Mouse (Mus musculus): ENCODE results near the gene Decr2. TPM values are rescaled to one million over a fixed set of nuclear protein-coding genes. Genes with fewer than 3 reads are reported as not detected.
"Not testable (repeated sequence)": the region's sequence is repeated elsewhere in the genome, so short reads cannot be mapped to it uniquely, and the experiment has no call there.

Decr2 gene
- polyA plus RNA-seq, 1 experiment from 2014 or later: 26.3 TPM

DNA sequence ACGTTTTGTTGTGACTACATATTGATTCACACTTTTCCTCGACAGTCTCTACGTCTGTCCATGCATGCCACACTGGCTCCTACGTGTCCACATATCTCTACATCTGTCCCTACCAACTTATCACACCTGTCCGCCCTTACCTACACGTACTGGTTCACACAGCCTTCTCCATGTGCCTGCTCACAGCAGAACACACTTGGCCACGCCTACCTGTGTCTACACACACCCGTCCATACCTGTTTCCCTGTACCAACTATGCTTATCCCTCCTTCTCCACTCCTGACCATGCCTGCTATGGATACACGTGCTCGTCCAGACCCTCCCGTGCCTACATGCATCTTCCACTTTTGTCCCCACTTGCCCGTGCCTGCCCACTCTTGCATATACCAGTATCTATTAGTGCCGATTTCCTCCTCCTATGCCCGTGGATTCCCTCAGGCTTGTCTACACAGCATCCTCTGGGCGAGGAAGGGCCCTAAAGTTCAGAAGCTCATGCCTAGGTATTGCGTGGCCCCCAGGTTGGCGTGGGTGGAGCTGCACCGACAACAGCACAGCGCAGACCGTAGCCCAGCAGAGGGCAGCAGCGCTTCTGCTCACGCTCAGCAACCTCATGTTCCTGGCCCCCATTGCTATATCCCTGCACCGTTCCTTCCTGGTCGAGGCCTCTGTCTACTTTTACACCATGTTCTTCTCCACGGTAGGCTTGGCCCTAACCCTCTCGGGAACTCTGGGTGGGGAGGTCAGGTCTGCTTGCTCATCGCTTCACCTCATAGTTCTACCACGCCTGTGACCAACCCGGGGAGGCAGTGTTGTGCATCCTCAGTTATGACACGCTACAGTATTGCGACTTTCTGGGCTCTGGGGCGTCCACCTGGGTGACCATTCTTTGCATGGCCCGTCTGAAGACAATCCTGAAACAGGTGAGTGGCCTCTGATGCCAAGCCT lies 29.9 kb upstream of the Decr2 start:
- no peaks in the 10 kb centered on the region for H3K9me3 ChIP-seq (replicated peaks)
- peak; percentile 72 for DNase-seq (ENCODE audit: low spot score)
- peaks cover 7% of the 10 kb centered on the region for H3K36me3 ChIP-seq
- H3K4me3 ChIP-seq: no peak overlapping the region
- H3K4me1 ChIP-seq: peaks cover 25% of the 10 kb centered on the region
- H3K27me3 ChIP-seq (ENCODE audit: low read depth, poor library complexity, severe bottlenecking): peaks cover 46% of the 10 kb centered on the region
- no peak overlapping the region for H3K27ac ChIP-seq
- 53% methylated on average over 33 of the region's 33 CpGs for WGBS

DNA sequence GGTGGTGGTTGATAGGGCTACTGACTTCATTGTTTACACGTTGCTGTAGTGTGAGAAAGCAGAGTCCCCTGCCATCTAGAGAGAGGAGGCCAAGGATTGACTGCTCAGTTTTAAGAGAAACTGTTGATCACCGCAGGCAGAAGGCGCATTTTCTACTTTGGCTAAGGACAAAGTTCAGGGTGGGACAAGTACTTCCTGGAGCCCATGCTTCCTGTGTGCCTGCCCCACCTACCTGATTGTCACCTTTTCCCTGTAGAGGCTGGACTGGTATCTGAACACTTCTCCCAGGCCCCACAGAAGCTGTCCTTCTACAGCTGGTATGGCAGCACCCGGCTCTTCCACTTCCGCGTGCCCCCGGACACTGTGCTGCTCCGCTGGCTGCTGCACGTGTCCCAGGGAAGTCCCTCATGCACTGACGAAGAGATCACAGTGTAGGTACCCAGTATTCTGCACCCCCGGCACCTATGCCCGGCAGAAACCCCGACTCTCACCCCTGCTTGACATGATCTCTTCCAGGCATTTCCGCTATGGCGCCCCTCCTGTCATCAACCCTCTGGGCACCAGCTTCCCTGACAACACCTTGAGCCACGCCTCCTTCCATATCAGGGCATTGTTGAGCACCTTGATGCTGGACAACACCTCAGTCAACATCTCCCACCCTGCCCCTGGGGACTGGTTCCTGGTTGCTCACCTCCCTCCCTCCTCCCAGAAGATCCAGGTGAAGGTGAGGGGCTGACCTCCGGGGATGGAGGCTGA lies 26.5 kb upstream of the Decr2 start:
- Histone ChIP-seq H3K27me3 (ENCODE audit: low read depth, poor library complexity, severe bottlenecking) (peaks cover 78% of the 10 kb centered on the region), H3K4me3 (no peak overlapping the region), H3K36me3 (no peaks in the 10 kb centered on the region), H3K27ac (no peak overlapping the region), H3K9me3 (replicated peaks) (no peaks in the 10 kb centered on the region), H3K4me1 (peaks cover 23% of the 10 kb centered on the region)
- no peak for DNase-seq (ENCODE audit: low spot score)
- 87% methylated on average over 17 of the region's 17 CpGs for WGBS

DNA sequence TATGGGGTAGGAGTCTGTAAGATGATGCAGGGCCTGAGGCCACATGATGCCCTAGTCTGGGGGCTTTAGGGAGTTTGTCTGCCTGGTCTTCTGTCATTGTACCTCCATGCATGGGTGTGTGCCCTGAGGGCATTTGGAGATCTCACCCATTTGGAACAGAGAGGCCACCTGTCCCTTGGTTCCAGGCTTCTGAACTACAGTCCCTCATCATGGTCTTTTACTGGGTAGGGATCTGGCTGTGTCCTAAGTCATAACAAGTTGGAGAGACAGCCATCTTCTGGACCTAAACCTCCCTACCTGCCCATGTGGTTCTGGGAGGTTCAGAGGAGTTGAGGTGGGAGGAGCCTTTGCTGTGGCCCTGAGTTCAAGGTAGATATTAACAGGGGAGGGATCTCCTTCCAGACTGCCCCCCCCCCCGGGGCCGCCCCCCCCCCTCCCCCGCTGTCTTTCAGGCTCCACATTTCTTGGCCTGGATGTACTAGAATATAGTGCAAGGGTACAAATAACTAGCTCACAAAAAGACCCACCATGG lies 25.9 kb upstream of the Decr2 start:
- 76% methylated on average over 2 of the region's 3 CpGs for WGBS

DNA sequence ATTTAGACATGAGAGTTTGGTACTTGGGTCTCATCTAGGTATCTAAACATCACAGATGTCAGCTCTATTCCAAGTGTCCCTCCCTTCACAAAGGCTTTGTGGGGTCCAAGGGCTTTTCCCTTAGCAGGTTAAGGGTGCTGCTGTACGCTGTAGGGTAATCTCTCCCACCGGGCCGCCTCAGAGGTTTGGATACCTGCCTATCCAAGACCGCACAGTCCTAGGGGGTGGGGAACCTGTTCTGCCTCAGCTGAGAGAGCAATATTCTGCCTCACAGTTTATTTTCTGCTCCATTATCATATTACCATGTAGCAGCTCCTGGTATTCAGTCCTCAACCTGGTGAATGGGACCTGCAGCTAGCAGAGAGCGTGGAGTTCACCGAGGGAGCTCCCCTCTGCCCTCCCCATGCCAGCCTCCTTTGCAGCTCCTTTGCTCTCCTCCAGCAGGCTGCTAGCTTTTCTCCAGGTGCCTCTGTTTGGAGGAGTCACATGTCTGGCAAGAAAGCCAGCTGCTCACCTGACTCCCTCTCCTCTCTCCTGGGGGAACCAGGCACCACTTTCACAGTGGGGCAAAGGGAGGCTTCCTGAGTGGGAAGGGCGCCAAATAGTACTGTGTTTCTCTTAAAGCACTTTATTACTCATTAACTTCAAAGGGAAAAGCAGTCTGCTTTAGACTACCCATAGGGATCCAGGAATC lies 25.2 kb upstream of the Decr2 start:
- Histone ChIP-seq H3K4me3 (no peak overlapping the region), H3K27me3 (ENCODE audit: low read depth, poor library complexity, severe bottlenecking) (peaks cover 92% of the 10 kb centered on the region), H3K9me3 (replicated peaks) (no peaks in the 10 kb centered on the region), H3K4me1 (peaks cover 31% of the 10 kb centered on the region), H3K27ac (no peak overlapping the region), H3K36me3 (no peaks in the 10 kb centered on the region)
- WGBS: 82% methylated on average over 7 of the region's 7 CpGs
- DNase-seq (ENCODE audit: low spot score): no peak

More for the DNA sequence above, 25.9 kb upstream of the Decr2 start:
- DNase-seq (ENCODE audit: low spot score): no peak
- Histone ChIP-seq H3K27me3 (ENCODE audit: low read depth, poor library complexity, severe bottlenecking) (peaks cover 85% of the 10 kb centered on the region), H3K4me1 (peaks cover 27% of the 10 kb centered on the region), H3K9me3 (replicated peaks) (no peaks in the 10 kb centered on the region), H3K36me3 (no peaks in the 10 kb centered on the region), H3K27ac (no peak overlapping the region), H3K4me3 (no peak overlapping the region)

DNA sequence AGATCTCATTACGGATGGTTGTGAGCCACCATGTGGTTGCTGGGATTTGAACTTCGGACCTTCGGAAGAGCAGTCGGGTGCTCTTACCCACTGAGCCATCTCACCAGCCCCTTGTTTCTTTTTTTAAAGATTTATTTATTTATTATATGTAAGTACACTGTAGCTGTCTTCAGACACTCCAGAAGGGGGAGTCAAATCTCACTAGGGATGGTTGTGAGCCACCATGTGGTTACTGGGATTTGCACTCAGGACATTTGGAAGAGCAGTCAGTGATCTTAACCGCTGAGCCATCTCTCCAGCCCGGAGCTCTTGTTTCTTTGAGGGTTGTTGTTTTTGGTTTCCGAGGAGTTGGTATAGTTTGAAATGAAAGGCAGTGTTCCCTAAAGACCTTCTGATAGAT lies 24.3 kb upstream of the Decr2 start:
- 67% methylated on average over 7 of the region's 7 CpGs for WGBS
- not testable (repeated sequence) for DNase-seq (ENCODE audit: low spot score); H3K36me3 ChIP-seq; H3K27ac ChIP-seq; H3K9me3 ChIP-seq (replicated peaks); H3K4me3 ChIP-seq
- H3K27me3 ChIP-seq (ENCODE audit: low read depth, poor library complexity, severe bottlenecking): peaks cover 96% of the 10 kb centered on the region
- peaks cover 25% of the 10 kb centered on the region for H3K4me1 ChIP-seq

DNA sequence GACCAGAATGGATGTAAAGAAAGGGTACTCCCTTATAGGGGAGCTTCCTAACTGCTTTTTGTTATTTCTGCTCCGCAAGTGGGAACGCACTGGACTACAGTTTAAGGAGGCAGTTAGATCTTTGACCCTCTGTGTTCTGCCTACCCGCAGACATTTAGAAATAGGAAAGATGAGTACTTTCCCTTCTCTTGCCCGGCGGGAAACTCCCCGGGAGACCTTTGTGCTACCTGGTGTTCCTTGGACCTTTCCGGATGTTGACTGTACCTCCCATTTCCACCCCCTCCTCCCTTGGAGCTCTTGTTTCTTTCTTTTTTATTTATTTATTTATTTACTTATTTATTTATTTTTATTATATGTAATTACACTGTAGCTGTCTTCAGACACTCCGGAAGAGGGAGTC lies 23.9 kb upstream of the Decr2 start:
- Histone ChIP-seq H3K27ac (no peak overlapping the region), H3K36me3 (no peaks in the 10 kb centered on the region), H3K27me3 (ENCODE audit: low read depth, poor library complexity, severe bottlenecking) (peaks cover 94% of the 10 kb centered on the region), H3K4me1 (peaks cover 25% of the 10 kb centered on the region), H3K9me3 (replicated peaks) (no peaks in the 10 kb centered on the region), H3K4me3 (peak overlapping the region; percentile 87)
- no peak for DNase-seq (ENCODE audit: low spot score)
- WGBS: 19% methylated on average over 8 of the region's 8 CpGs

DNA sequence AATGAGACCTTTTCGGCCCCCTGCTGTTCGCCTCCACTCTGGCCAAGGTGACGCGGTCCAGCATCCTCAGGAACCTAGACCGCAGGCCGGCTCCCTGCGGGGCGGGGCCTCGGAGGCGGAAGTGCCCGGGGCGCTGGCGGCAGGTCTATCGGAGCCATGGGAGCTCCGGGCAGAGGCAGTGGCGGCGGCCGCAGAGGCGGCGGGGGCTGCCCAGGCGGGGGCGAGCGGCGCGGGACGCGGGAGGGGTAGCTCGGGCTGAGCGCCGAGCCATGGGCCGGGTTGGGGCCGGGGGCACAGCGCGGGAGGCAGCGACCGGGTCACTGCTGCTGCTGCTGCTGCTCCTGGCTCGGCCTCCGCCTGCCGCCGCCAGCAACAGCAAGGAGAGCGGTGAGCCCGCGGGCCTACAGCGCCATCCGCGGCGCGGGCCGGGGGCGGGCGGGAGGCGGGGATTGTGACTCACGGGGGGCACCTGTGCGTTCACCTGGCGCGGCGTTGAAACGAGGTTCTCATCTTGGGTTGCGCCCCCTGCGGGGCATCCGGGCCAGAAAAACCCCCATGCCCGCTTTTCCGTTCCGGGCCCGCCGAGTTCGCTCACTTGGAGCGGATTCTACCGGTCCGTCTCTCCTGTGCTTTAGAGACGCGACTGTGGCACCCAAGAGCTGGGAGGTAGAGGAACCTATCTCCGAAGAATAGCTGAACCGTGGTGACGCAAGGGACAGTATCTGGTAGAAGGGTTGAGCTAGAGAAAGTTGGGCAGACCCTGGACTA lies 23.2 kb upstream of the Decr2 start, which contains the start of gene Tmem8:
Tmem8 (plus strand) TSS at position 119 of the 768 bp plus-strand sequence.
- Histone ChIP-seq H3K4me1 (peaks cover 25% of the 10 kb centered on the region), H3K9me3 (replicated peaks) (no peaks in the 10 kb centered on the region), H3K27ac (peak within 1 kb of the TSS; percentile 84), H3K27me3 (ENCODE audit: low read depth, poor library complexity, severe bottlenecking) (peaks cover 87% of the 10 kb centered on the region), H3K4me3 (peak within 1 kb of the TSS; percentile 87), H3K36me3 (no peaks in the 10 kb centered on the region)
- under 1% methylated on average over 71 of the region's 75 CpGs for WGBS
- DNase-seq (ENCODE audit: low spot score): peak; percentile 81

DNA sequence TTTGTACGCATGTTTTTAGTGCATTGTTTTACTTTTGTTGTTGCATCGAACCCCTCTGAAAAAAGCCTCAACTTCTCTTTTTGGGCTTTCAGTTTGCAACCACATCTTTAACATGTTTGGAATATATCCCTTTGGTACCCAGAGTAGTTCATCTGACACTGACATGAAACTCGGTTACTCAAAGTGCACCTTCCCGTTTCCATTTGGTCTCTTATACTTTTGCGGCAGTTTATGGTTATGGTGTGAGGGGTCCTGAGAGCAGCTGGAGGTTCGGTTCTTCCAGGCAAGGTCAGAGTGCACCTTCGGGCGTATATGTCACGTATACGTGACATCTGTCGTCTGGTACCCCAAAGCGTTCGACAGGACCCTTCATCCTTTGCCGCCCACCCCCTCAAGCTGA lies 22.6 kb upstream of the Decr2 start:
- 19% methylated on average over 14 of the region's 14 CpGs for WGBS
- Histone ChIP-seq H3K27me3 (ENCODE audit: low read depth, poor library complexity, severe bottlenecking) (peaks cover 81% of the 10 kb centered on the region), H3K4me1 (peaks cover 25% of the 10 kb centered on the region), H3K9me3 (replicated peaks) (no peaks in the 10 kb centered on the region), H3K36me3 (no peaks in the 10 kb centered on the region), H3K27ac (peak overlapping the region; percentile 84; the same call in 1 of the 2 replicates), H3K4me3 (peak overlapping the region; percentile 87)
- DNase-seq (ENCODE audit: low spot score): no peak

DNA sequence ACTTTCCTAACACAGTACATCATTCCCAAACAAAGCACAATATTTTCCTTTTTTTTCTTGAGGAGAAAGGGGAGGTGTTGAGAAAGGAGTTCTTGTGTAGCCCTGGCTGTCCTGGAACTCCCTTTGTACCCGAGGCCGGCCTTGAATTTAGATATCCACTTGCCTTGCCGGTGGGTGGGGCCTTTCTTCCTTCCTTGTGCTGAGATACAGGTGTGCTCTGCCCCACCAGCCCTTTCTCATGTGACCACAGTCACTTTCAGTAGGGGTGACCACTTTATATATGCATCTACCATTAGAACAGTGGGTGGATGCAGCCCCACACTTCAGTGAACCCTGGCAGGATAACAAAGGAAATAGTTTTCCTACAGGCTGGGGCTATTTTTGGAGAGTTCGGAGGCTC lies 21.6 kb upstream of the Decr2 start:
- no peak for DNase-seq (ENCODE audit: low spot score)
- H3K9me3 ChIP-seq (replicated peaks): no peaks in the 10 kb centered on the region
- no peaks in the 10 kb centered on the region for H3K36me3 ChIP-seq
- H3K27me3 ChIP-seq (ENCODE audit: low read depth, poor library complexity, severe bottlenecking): peaks cover 71% of the 10 kb centered on the region
- H3K27ac ChIP-seq: no peak overlapping the region
- peaks cover 25% of the 10 kb centered on the region for H3K4me1 ChIP-seq
- H3K4me3 ChIP-seq: no peak overlapping the region
- 23% methylated on average over 4 of the region's 4 CpGs for whole genome bisulfite sequencing

DNA sequence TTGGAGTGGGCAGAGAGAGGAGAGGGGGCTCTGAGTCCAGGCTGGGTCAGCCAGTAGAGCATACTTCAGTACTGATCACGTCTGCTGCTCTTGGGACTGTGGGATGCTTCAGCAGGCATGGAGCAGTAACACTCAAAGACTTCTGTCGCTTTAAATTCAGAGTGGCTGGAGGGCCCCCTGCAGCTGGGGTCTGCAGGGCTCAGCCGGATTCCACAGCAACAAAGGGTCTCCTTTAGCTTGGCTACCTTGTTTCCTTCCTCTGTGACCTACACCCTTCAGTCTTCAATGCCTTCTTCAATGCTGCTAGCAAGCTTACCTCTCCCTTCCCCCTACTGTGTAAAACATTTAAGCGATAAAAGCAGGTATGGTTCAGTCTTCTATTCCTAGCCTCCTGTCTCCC lies 20.9 kb upstream of the Decr2 start:
- 4% methylated on average over 4 of the region's 4 CpGs for WGBS
- no peak overlapping the region for H3K4me3 ChIP-seq
- 0 out of 2 replicates have a peak overlapping the region, but pooled peaks have one; percentile 37 for H3K27ac ChIP-seq
- DNase-seq (ENCODE audit: low spot score): no peak
- peaks cover 64% of the 10 kb centered on the region for H3K27me3 ChIP-seq (ENCODE audit: low read depth, poor library complexity, severe bottlenecking)
- peaks cover 25% of the 10 kb centered on the region for H3K4me1 ChIP-seq
- no peaks in the 10 kb centered on the region for H3K9me3 ChIP-seq (replicated peaks)
- no peaks in the 10 kb centered on the region for H3K36me3 ChIP-seq

DNA sequence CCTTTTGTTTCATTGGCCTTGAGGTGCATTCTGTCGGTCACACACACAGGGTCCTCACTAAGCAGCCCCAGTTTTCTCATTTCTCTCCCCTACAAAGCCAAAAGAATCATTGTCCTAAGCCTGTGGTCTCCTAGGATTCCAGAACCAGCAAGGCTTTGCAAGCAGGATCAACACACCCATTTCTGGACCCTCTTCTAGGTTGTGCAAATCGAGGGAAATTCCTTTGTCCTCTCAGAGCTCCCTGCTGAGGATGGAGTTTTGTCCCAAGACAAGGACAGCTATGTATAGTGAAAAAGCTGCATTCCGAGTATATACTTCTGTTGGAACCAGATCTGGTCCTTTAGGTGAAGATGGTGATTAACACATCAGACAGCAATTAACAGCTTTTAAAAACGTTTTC lies 20.0 kb upstream of the Decr2 start:
- 30% methylated on average over 4 of the region's 4 CpGs for WGBS

DNA sequence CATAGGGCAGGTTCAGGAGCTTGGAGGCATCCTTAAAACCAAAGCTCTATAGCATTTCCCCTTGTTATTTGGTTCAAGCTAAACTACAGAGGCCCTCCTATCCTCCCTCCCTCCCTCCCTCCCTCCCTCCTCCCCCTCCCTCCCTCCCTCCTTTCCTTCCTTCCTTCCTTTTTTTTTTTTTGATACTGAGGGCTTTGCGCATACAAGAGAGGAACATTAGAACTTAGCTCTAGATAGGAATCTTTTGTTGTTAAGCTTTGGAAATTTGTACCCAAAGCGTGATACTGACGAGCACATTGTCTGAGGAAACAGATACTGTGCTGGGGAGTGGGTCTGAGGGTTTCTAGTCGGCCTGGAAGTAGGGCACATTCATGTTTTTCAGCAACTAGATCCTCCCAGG lies 15.5 kb upstream of the Decr2 start:
- no peak overlapping the region for H3K27ac ChIP-seq
- no peak overlapping the region for H3K4me3 ChIP-seq
- peaks cover 11% of the 10 kb centered on the region for H3K27me3 ChIP-seq (ENCODE audit: low read depth, poor library complexity, severe bottlenecking)
- WGBS: 76% methylated on average over 4 of the region's 4 CpGs
- DNase-seq (ENCODE audit: low spot score): no peak
- no peaks in the 10 kb centered on the region for H3K36me3 ChIP-seq
- H3K4me1 ChIP-seq: peaks cover 6% of the 10 kb centered on the region
- H3K9me3 ChIP-seq (replicated peaks): no peaks in the 10 kb centered on the region

More for the DNA sequence above, 20.0 kb upstream of the Decr2 start:
- Histone ChIP-seq H3K9me3 (replicated peaks) (no peaks in the 10 kb centered on the region), H3K4me1 (peaks cover 25% of the 10 kb centered on the region), H3K36me3 (no peaks in the 10 kb centered on the region), H3K27ac (no peak overlapping the region), H3K4me3 (no peak overlapping the region), H3K27me3 (ENCODE audit: low read depth, poor library complexity, severe bottlenecking) (peaks cover 55% of the 10 kb centered on the region)
- no peak for DNase-seq (ENCODE audit: low spot score)

Data from limb, embryonic 10.5 days (tissue).